Mouse (Mus musculus): Measurements from ENCODE around the gene Tmed8.

DNA sequence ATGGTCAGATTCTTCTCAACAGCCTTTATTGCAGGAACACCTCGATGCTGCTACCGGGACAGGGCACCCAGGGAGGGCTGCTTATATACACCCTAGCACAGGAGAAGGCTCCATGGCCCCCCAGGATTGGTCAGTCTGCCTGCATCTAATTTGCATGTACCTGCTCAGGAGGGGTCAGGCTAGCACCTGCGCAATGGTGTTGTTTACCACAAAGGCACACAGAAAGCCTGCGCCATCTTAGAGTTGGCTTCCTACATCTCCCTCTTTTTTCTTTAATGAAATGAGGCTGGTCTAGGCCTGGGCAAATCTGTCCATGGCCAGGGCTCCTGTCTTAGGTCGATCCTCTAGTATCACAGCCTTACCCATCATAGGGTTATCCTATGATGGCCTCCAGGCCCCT is 50.8 kb downstream of the Tmed8 start:
- no peak for TF ChIP-seq CTCF (IDR thresholded peaks at IDR 0.05; ENCODE audit: low read depth, low read length)
- no peak for TF ChIP-seq POLR2A (IDR thresholded peaks at IDR 0.05; ENCODE audit: borderline replicate concordance, low read depth, low read length)
